ENCODE assay signal across 8 mouse cellular contexts in the genomic region with DNA sequence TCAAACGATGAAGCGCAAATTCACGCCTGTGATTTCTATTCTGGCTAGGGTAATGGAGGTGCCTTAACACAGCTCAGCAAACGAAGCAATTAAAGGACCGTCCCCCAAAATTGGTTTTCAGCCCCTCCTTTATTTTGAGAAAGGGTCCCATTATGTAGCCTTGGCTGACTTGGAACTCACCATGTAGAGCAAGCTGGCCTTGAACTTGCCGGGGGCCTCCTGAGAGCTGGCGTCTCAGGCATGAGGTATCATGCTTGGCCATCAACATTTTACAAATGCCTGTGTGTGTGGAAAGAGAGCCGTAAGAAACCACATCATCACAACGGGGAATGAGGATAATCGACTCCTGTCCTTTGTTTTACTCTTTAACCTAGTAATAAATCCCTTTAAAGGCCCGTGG. TPM values are rescaled to one million over a fixed set of nuclear protein-coding genes. Genes with fewer than 3 reads are reported as not detected.
A peak's percentile ranks its signal among the peaks of the same experiment; 100 is the strongest.
DNase-seq lines count a peak whose midpoint lies in the region; ATAC-seq and TF ChIP-seq lines count a peak whose summit lies in the region.
"Had no signal": no experiment of that assay in that cellular context is flagged by ENCODE, and none has a peak within 500 bp of the region (broad histone marks: within the 10 kb centered on the region; RNA-seq: fewer than 3 reads in every experiment).

No protein-coding gene starts in this region.

- ATAC-seq in liver, postnatal 0 days: no peak
- ATAC-seq: lung, postnatal 0 days had no signal

- H3K9ac ChIP-seq in liver, postnatal 0 days (replicated peaks): no peak overlapping the region

- no peak for TF ChIP-seq CTCF in liver, postnatal 0 days (IDR thresholded peaks at IDR 0.05; ENCODE audit: low read depth)

- no peak overlapping the region for H3K27ac ChIP-seq in liver, postnatal 0 days (ENCODE audit: low read depth)

- peak; percentile 35 for DNase-seq in retina, postnatal 1 day
- no peak for DNase-seq in retina, embryonic 14.5 days (ENCODE audit: low spot score)
- DNase-seq in forelimb bud, embryonic 11.5 days (ENCODE audit: low read depth, low spot score): peak; percentile 36
- no peak for DNase-seq in liver, postnatal 0 days
- DNase-seq in adrenal gland, postnatal 14 days: no peak
- no peak for DNase-seq in thymus, postnatal 4 days
- no peak for DNase-seq in left cerebral cortex, adult 11 months (ENCODE audit: low spot score)

- no peak for TF ChIP-seq EP300 in liver, postnatal 0 days (IDR thresholded peaks at IDR 0.05; ENCODE audit: low read depth)

- no peak overlapping the region for H3K4me3 ChIP-seq in liver, postnatal 0 days (ENCODE audit: low read depth, low read length)

- peaks cover 16% of the 10 kb centered on the region for H3K4me1 ChIP-seq in liver, postnatal 0 days (ENCODE audit: insufficient read depth)

- 0 out of 2 replicates have a peak, but pooled peaks cover 2% of the 10 kb centered on the region for H3K9me3 ChIP-seq in liver, postnatal 0 days (ENCODE audit: low read length)

- 0 out of 2 replicates have a peak overlapping the region, but pooled peaks have one; percentile 58 for H3K4me2 ChIP-seq in liver, postnatal 0 days (ENCODE audit: low read depth, low read length)

- WGBS in liver, postnatal 0 days (ENCODE audit: insufficient replicate concordance): 42% methylated on average over 11 of the region's 11 CpGs

- no peaks in the 10 kb centered on the region for H3K36me3 ChIP-seq in liver, postnatal 0 days (replicated peaks; ENCODE audit: insufficient read depth, low read length)

- H3K27me3 ChIP-seq in liver, postnatal 0 days (ENCODE audit: insufficient read depth, low read length): peaks cover 46% of the 10 kb centered on the region

RNA-seq across cellular contexts. Expression of a gene that starts 23.5 kb away (rescaled TPM):
- 35.6 and 57.1 TPM in 2 replicates for polyA plus RNA-seq in liver, postnatal 0 days (2015; fragmentation: Nextera tagmentation; extraction: Ambion mirVana)
- 104 and 129 TPM in 2 replicates for total RNA-seq in adrenal gland, postnatal 14 days (2021)

Comparison
In these comparisons a context has a peak if more than half of its experiments do, and no peak if none do; other contexts are left out.
1. DNase-seq: peak in retina, postnatal 1 day (single experiment) and forelimb bud, embryonic 11.5 days (single experiment); none in retina, embryonic 14.5 days (single experiment), liver, postnatal 0 days (single experiment), adrenal gland, postnatal 14 days (single experiment), thymus, postnatal 4 days (single experiment) and left cerebral cortex, adult 11 months (single experiment).